Mouse (Mus musculus): ENCODE data around the gene Babam2.

The Babam2 gene

GRCm38 (mm10) chr5:32089481-32089880 is 392.0 kb downstream of the Babam2 start:
- DNase-seq: no peak

DNA sequence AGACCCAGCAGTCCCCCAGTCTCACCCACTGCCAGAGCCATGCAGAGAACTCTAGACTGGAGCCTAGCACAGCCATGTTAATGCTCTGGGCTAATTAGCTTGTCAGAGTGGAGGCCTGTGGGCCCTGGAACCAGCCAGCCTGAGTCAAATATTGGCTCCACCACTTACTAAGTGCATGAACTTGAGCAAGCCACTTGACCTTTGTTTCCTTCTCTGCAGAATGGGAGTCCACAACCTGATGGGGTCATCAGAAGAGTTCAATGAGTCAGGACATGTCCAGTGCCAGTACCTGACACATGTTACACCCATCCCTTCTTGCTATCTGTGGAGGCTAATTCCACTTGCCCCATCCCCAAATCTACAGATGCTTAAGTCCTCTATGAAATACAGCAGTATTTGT is 394.8 kb downstream of the Babam2 start:
- no peak for DNase-seq

GRCm38 (mm10) chr5:32098691-32099090 is 401.2 kb downstream of the Babam2 start:
- DNase-seq: no peak

DNA sequence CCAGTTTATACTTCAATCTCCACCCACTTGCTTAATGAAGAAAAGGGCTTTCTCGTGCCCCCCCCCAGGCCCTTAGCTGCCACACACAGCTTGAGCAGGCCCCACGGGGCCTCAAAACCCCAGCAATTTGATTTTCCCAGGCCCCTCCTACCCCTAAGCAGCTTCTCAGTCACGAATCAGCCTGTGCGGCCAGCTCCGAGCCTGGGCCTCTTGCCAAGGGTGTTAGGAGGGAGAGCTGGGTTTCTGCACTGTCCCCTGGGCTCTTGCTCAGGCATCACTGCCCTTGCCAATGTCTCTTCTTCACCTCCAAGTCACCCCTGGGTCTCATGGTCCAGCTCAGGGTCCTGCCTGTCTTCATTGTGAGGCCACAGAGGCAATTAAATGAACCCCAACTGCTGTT is 405.0 kb downstream of the Babam2 start:
- DNase-seq: peak; percentile 38

- DNase-seq: peak; percentile 29
Measured at GRCm38 (mm10) chr5:32102971-32103431, 405.5 kb downstream of the Babam2 start.

DNA sequence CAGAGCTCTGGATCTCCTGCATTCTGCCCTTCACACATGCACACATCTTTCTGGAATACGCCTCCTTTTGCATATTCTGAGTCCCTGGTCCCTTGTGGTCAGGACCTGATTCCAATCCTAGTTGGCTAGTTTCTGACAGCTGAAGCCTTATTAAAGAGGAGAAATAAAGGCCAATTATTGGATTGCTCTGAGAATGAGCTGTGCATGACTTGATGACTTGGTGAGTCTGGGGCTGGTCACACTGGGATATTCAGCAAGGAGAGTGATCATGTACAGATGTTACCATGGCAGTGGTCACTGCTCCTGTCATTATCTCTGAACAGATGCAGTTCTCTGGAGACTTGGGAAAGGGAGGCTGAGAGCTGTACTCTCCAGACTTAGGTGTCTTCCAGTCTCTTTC is 406.1 kb downstream of the Babam2 start:
- no peak for DNase-seq

- DNase-seq: peak; percentile 52
Measured at GRCm38 (mm10) chr5:32104119-32104990, 406.9 kb downstream of the Babam2 start.

GRCm38 (mm10) chr5:32106473-32107140 is 409.1 kb downstream of the Babam2 start:
- no peak for DNase-seq

DNA sequence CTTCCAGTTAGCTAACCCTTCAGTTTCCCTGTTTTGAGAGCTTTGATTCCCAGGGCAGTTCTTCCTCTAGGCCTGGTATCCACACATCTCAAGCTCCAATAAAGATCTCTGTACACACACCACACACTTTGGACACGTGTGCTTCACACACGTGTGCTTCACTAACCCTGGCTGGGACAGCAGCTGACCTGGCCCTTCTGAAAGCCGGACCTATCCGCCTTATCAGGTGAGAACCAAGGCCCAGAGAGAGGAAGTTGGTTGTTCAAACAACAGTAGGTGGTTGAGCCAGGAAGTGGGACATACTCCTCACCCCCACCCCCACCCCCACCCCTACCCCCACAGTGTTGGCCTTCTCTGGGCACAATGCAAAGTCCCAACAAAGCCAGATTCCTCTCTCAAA is 413.2 kb downstream of the Babam2 start:
- no peak for DNase-seq

DNA sequence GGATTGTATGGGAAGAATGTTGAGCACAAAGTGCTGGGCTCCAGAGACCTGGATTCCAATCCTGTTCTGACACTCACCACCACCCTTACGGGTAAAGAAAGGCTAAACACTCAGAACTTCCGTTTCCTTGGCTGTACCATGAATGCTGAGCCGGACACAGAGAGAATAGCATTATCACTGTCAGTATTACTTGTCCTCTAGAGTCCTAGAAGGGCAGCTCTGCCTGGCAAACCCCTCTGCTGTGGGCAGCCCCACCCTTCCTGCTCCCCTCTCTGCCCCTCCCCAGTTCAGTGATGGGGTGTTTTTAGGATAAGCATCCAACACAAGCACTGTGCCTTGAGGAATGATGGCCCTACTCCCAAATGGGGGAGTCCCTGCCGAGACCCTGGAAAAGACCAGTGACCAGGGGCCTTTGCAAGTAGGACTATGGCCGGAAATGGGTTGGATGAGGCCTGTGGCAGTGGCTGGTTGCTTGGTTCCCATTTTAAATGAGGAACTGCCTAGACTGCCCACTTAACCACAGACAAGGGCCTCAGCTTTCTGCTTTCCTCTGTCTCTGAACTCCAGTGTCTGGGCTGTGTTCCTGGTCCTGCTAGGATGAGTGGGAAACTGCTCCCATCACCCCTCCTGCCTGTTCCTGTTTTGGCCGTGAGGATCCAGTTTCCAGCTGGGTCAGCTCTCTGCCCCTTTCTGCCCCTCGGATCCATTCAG is 414.9 kb downstream of the Babam2 start:
- DNase-seq: no peak

DNA sequence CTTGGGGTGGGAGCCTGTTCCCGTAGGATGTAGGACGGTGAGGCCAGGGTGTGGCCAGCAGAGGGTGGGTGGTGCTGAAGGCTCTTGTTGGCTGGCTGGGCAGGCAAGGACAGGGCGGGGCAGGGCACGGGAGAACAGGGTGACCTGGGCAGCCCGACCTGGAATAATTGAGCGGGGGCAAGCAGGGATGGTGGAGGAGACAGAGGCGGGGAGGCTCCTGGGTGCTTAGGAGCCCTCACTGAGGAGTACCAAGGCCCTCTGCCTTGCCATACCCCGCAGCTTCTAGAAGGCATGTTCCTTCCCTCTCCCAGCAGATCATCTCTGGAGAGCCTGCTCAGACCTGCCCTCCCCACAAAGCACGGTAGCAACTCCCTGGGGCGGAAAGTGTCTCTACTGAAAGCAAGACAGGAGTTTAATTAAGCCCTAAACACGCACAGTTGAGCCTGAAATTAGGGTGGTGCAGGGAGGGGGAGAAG is 423.5 kb downstream of the Babam2 start:
- peak; percentile 54 for DNase-seq

- DNase-seq: peak; percentile 49
Measured at GRCm38 (mm10) chr5:32121936-32122335, 424.5 kb downstream of the Babam2 start.

DNA sequence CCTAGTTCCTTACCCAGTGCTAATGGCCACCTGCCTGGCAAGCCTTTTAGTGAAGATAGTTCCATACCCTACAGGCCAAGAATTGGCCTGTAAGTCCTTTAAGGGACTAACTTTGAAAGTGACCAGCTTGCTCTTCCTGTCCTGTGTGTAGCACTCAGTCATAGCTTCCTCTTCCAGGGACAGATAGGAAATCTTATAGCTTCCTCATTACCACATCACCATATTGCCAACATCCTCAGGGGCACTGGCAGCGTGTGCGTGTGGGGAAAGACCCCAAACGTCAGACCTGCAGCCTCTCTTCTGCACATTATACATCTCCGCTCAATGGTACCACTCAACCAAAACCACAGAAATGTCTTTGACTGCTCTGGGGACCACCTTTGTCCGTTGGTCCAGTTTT is 424.9 kb downstream of the Babam2 start:
- DNase-seq: no peak

DNA sequence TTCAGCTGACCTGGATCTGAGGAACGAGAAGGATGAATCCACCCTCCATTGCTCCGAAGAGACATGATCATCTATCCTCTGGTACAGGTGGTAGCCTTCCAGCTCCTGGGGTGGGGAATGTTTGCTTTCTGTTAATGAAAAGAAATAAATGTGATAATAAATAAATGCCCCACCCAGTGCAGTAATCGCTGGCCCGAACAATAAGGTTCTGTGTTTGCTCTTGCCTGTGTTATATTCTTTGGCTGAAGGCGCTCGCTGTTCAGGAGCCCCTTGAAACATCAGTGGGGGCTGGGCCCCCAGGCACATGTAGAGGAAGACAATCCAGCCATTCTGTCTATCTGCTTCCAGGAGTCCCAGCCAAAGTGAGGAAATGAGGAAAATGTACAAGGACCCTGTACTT is 427.5 kb downstream of the Babam2 start:
- DNase-seq: no peak

GRCm38 (mm10) chr5:32127226-32127625 is 429.7 kb downstream of the Babam2 start:
- DNase-seq: no peak

DNA sequence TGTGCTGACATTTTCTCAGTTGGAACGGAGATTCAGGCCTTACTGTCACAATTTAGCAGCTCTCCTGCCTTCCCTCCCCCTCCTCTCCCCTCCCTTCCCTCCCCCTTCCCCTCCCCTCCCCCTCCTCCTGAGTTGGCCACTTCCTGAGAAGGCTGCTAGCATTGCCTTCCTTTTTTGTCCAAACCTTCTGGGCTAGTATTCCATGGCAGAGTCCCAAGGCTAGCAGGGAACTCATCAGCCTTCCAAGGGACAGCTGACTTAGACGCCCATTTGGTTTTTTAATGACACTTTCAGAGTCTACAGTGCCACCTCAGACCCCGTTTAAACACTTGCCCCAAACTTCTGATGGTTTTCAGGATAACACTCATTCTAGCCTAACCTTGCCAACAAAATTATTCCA is 430.4 kb downstream of the Babam2 start:
- no peak for DNase-seq

GRCm38 (mm10) chr5:32132971-32133501 is 435.6 kb downstream of the Babam2 start:
- peak; percentile 57 for DNase-seq

DNA sequence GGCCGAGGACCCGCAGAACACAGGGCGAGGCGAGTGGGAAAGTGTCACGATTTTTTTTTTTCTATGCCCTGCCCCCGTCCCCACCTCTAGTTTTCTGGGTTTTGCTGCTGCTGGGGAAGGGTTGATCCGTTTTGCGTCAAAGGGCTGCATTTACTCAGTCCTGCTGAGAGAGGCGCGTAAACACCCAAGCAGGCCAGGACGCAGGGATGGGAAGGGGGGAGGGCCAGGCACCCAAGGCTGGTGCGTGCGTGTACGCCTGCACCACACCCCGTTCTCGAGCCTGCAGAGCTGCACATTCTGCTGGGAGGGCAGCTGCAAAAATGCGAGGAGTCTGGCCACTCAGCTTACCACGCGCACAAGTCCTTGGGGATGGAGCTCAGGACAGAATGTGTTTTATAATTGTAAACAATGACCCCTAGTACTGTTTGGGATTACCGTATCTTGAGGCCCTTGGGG is 436.1 kb downstream of the Babam2 start:
- peak; percentile 89 for DNase-seq

- DNase-seq: peak; percentile 61
Measured at GRCm38 (mm10) chr5:32134051-32134732, 436.7 kb downstream of the Babam2 start.

Data from lung, postnatal 36 days (tissue).